13 mouse cellular contexts compared by ENCODE assay signal in genomic region chr4:137498882-137499583, GRCm38 (mm10). TPM values are rescaled to one million over a fixed set of nuclear protein-coding genes. Genes with fewer than 3 reads are reported as not detected.
DNase-seq lines count a peak whose midpoint lies in the region; ATAC-seq and TF ChIP-seq lines count a peak whose summit lies in the region.
"Had no signal": no experiment of that assay in that cellular context is flagged by ENCODE, and none has a peak within 500 bp of the region (broad histone marks: within the 10 kb centered on the region; RNA-seq: fewer than 3 reads in every experiment).

No protein-coding gene starts in this region.

- H3K4me1 ChIP-seq in liver, embryonic 12.5 days, result peaks cover 41% of the 10 kb centered on the region
- peaks cover 7% of the 10 kb centered on the region for H3K4me1 ChIP-seq in hindbrain, embryonic 16.5 days (ENCODE audit: control insufficient read depth, insufficient read depth, low read depth, low read length)
- no peaks in the 10 kb centered on the region for H3K4me1 ChIP-seq in neural tube, embryonic 14.5 days (ENCODE audit: control insufficient read depth, insufficient read depth, low read length)

- 68% methylated on average over 9 of the region's 9 CpGs for WGBS in liver, embryonic 12.5 days (ENCODE audit: insufficient replicate concordance)
- WGBS in hindbrain, embryonic 16.5 days, result 91% methylated on average over 9 of the region's 9 CpGs
- WGBS in neural tube, embryonic 14.5 days, result 90% methylated on average over 9 of the region's 9 CpGs

- intact Hi-C loops in gastrocnemius, adult 2 months (cut with DNase I), result no loop called here
- intact Hi-C loops in gastrocnemius, postnatal 14 days (cut with DNase I; ENCODE audit: low total_unique reads), result no loop called here

- no peaks in the 10 kb centered on the region for H3K9me3 ChIP-seq in liver, embryonic 12.5 days (replicated peaks)
- H3K9me3 ChIP-seq in hindbrain, embryonic 16.5 days (ENCODE audit: control insufficient read depth, low read length), result no peaks in the 10 kb centered on the region
- no peaks in the 10 kb centered on the region for H3K9me3 ChIP-seq in neural tube, embryonic 14.5 days (ENCODE audit: control insufficient read depth, low read length)

- no peaks in the 10 kb centered on the region for H3K27me3 ChIP-seq in liver, embryonic 12.5 days (replicated peaks)
- no peaks in the 10 kb centered on the region for H3K27me3 ChIP-seq in hindbrain, embryonic 16.5 days (replicated peaks; ENCODE audit: control insufficient read depth, insufficient read depth, low read length)
- H3K27me3 ChIP-seq in neural tube, embryonic 14.5 days (ENCODE audit: control insufficient read depth, insufficient read depth, low read length), result no peaks in the 10 kb centered on the region

- ATAC-seq in liver, embryonic 12.5 days, result 0 out of 2 replicates have a peak, but pooled peaks have one; percentile 31
- ATAC-seq in hindbrain, embryonic 16.5 days, result no peak
- no peak for ATAC-seq in neural tube, embryonic 14.5 days (ENCODE audit: low read depth)

- H3K36me3 ChIP-seq in liver, embryonic 12.5 days, result peaks cover 11% of the 10 kb centered on the region; the same call in 1 of the 2 replicates
- no peaks in the 10 kb centered on the region for H3K36me3 ChIP-seq in hindbrain, embryonic 16.5 days (ENCODE audit: control insufficient read depth, insufficient read depth, low read length)
- H3K36me3 ChIP-seq in neural tube, embryonic 14.5 days (ENCODE audit: control insufficient read depth, insufficient read depth, low read length), result no peaks in the 10 kb centered on the region

- no peak overlapping the region for H3K9ac ChIP-seq in liver, embryonic 12.5 days
- no peak overlapping the region for H3K9ac ChIP-seq in hindbrain, embryonic 16.5 days (ENCODE audit: low read depth, low read length)
- H3K9ac ChIP-seq in neural tube, embryonic 14.5 days (replicated peaks; ENCODE audit: low read depth, low read length), result no peak overlapping the region
- H3K9ac ChIP-seq: liver, embryonic 14.5 days had no signal

- H3K4me3 ChIP-seq in gastrocnemius, adult 2 months, result peak overlapping the region; percentile 32
- H3K4me3 ChIP-seq in liver, embryonic 12.5 days, result no peak overlapping the region
- no peak overlapping the region for H3K4me3 ChIP-seq in hindbrain, embryonic 16.5 days (ENCODE audit: low read length)
- no peak overlapping the region for H3K4me3 ChIP-seq in neural tube, embryonic 14.5 days (ENCODE audit: low read depth, low read length)

- no peak for TF ChIP-seq CTCF in gastrocnemius, adult 2 months (IDR thresholded peaks at IDR 0.05)

- DNase-seq in gastrocnemius, adult 2 months, result peak; percentile 18
- DNase-seq in gastrocnemius, postnatal 14 days, result no peak
- no peak for DNase-seq in liver
- DNase-seq in layer of hippocampus, postnatal 14 days (ENCODE audit: low spot score in 2 of 2), result no peak
- DNase-seq in urinary bladder, adult 18-20 months (ENCODE audit: low spot score in 2 of 2), result no peak
- DNase-seq: right cerebral cortex, adult 18-20 months had no signal

- H3K4me2 ChIP-seq in liver, embryonic 12.5 days, result no peak overlapping the region
- no peak overlapping the region for H3K4me2 ChIP-seq in hindbrain, embryonic 16.5 days (ENCODE audit: low read length)
- H3K4me2 ChIP-seq in neural tube, embryonic 14.5 days (ENCODE audit: low read depth, low read length), result no peak overlapping the region

- H3K27ac ChIP-seq in gastrocnemius, adult 2 months, result peak overlapping the region; percentile 89
- peak overlapping the region; percentile 27; the same call in 1 of the 2 replicates for H3K27ac ChIP-seq in liver, embryonic 12.5 days
- H3K27ac ChIP-seq in hindbrain, embryonic 16.5 days (ENCODE audit: low read depth, low read length), result peak overlapping the region; percentile 29; the same call in 1 of the 2 replicates
- 0 out of 2 replicates have a peak overlapping the region, but pooled peaks have one; percentile 34 for H3K27ac ChIP-seq in neural tube, embryonic 14.5 days (ENCODE audit: low read depth, low read length)
- H3K27ac ChIP-seq: liver, embryonic 14.5 days had no signal

RNA-seq across cellular contexts. Expression of gene Hspg2, which starts 30.5 kb away (rescaled TPM):
- total RNA-seq in gastrocnemius, adult 2 months (2021), result 10 to 100 TPM; 55.2 to 77.5 TPM
- 100 to 1,000 TPM; 193 to 224 TPM for total RNA-seq in gastrocnemius, postnatal 14 days (2021)
- 6.4 and 7.3 TPM in 2 replicates for polyA plus RNA-seq in liver, embryonic 12.5 days (2016; fragmentation: Nextera tagmentation; extraction: Ambion mirVana)
- 6.5 and 9.3 TPM in 2 replicates for polyA plus RNA-seq in hindbrain, embryonic 16.5 days (2015; fragmentation: Nextera tagmentation; extraction: Ambion mirVana)
- 2.7 and 10.8 TPM in 2 replicates for polyA plus RNA-seq in neural tube, embryonic 14.5 days (2014; fragmentation: Nextera tagmentation; extraction: Ambion mirVana)
- total RNA-seq in layer of hippocampus, postnatal 14 days (2021), result 10 to 100 TPM; 11.5 to 17.9 TPM

RNA-seq across cellular contexts. Expression of gene 1700013G24Rik, which starts 45.9 kb away (rescaled TPM):
- not detected for total RNA-seq in gastrocnemius, adult 2 months (2021)
- total RNA-seq in gastrocnemius, postnatal 14 days (2021), result not detected
- not detected in 2 replicates for polyA plus RNA-seq in liver, embryonic 12.5 days (2016; fragmentation: Nextera tagmentation; extraction: Ambion mirVana)
- not detected in 2 replicates for polyA plus RNA-seq in hindbrain, embryonic 16.5 days (2015; fragmentation: Nextera tagmentation; extraction: Ambion mirVana)
- not detected in 2 replicates for polyA plus RNA-seq in neural tube, embryonic 14.5 days (2014; fragmentation: Nextera tagmentation; extraction: Ambion mirVana)
- total RNA-seq in layer of hippocampus, postnatal 14 days (2021), result not detected
- total RNA-seq: gastrocnemius, postnatal 25 days; MEL; midbrain, postnatal 0 days had no signal
- polyA plus RNA-seq: liver, embryonic 14.5 days; midbrain, postnatal 0 days had no signal

Comparison
In these comparisons a context has a peak if more than half of its experiments do, and no peak if none do; other contexts are left out.
1. H3K27ac ChIP-seq: peak in every context shown above with its lines; median percentile 89 in gastrocnemius, adult 2 months; 34 in neural tube, embryonic 14.5 days; 29 in hindbrain, embryonic 16.5 days; 27 in liver, embryonic 12.5 days.